Mouse (Mus musculus): ENCODE measurements around the gene Get4.

The Get4 gene

DNA sequence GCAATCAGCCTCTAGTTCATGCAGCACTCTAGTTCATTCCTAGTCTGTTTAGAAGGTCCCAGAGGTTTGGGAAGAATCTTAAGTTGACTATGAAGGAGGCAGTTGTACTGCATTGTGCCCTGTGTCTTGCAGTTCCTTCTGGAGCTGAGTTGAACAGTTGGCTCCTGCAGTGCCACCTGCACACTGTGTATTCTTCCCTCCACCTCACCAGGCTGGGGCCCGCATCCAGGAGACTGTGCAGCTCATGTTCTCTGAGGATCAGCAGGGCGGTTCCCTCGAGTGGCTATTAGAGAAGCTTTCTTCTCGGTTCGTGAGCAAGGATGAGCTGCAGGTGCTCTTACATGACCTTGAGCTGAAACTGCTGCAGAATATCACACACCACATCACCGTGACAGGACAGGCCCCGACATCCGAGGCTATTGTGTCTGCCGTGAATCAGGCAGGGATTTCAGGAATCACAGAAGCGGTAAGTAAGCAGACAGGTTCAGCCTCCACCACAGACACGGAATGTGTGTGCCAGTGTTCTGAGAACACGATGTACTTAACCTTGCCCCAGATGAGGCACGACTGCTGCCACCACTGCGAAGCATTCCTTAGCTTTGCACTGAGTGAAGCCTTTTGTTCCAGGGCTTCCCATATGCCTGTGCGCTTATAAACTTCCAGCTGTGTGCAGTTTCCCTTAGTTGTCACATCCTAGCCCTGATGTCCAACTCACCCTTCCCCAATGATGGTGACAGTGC, 10.9 kb upstream of the Get4 start:
- no peak for DNase-seq (ENCODE audit: low read depth, low spot score)

- DNase-seq (ENCODE audit: low read depth, low spot score) = no peak
Measured at GRCm38 (mm10) chr5:139243384-139243783, 8.7 kb upstream of the Get4 start.

- no peak for DNase-seq (ENCODE audit: low read depth, low spot score)
Measured at GRCm38 (mm10) chr5:139247767-139248166, 4.4 kb upstream of the Get4 start.

GRCm38 (mm10) chr5:139248846-139249245, 3.3 kb upstream of the Get4 start:
- no peak for DNase-seq (ENCODE audit: low read depth, low spot score)

DNA sequence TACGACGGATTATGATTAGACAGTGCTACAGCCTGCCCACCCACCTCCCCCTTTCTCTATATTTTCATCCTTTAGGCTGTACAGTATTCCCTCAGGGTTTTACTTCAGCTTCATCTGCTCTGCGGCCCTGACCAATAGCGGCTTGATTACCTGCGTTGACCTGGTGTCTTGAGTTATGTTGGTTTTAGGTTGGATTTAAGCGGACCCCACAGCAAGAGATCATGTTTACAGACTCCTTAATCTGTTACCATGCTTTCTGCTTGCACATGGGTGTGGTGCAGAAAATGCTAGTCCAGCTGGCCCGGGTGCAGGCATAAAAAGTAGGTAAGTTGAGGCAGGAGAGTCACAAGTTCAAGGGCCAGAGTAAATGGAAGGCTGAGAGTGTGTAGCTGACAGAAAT, 845 bp upstream of the Get4 start:
- no peak for DNase-seq (ENCODE audit: low read depth, low spot score)

DNA sequence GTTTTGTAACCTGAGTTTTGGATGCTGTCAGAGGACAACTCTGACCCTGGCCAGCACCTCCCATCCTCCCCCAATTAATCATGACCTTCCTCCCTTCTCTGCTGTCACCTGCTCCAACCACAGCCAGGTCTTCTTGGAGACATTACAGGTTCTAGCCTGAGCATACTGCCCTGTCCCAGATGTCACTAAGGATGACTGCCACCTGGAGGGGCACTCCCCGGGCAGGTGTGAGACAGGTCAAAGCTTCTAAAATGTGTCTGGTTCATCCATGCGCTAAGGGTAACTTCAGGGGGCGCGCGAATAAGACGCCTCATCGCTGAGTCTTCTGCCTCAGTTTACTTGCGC, 416 bp upstream of the Get4 start:
- DNase-seq (ENCODE audit: low read depth, low spot score) = no peak

- peak; percentile 77 for DNase-seq (ENCODE audit: low read depth, low spot score)
Measured at GRCm38 (mm10) chr5:139252910-139253245, 754 bp downstream of the Get4 start.

GRCm38 (mm10) chr5:139253301-139253741, 1.2 kb downstream of the Get4 start:
- peak; percentile 70 for DNase-seq (ENCODE audit: low read depth, low spot score)

- no peak for DNase-seq (ENCODE audit: low read depth, low spot score)
Measured at GRCm38 (mm10) chr5:139254938-139255337, 2.8 kb downstream of the Get4 start.

DNA sequence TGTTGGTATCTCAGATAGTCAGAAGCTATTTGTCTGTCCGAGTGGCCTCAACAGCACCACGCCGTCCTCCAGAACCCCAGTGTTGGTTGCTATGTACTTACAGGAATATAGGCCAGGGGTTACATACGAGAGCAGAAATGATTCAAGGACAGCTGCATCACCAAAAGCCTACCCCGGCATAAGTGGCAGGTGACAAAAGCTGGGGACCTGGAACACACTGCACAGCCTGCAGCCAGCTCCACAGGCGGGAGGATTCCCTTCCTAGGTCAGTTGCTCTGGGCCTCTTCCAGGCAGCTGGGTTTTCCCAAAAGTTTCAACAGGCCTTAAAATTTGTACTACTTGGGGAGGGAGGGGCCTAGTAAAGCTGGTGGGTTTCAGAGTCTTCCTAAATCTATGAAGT, 3.7 kb downstream of the Get4 start:
- no peak for DNase-seq (ENCODE audit: low read depth, low spot score)

DNA sequence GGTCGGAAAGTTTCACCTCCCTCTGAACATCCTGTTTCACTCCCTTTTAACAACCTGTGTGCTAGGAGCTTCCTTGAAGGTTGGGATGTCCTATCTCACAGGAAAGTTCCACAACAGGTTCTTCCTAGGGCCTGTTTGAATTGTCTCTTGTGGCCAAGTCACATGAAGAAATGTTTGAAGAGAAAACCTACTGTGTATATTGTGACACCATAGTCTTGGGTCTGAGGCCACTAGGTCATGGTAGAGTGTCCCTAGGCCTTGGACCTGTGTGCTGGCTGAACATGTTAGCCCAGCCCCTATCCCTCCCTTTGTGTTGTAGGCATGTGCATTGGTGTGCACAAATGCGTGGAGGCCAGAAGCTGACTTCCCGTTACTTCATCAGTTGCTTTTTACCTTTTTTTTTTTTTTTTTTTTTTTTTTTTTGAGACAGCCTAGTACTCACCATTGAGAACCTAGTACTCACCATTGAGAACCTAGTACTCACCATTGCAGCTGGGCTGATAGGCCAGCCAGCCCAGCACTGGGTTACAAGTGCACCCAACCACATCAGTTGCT, 4.2 kb downstream of the Get4 start:
- no peak for DNase-seq (ENCODE audit: low read depth, low spot score)

- DNase-seq (ENCODE audit: low read depth, low spot score) = no peak
Measured at GRCm38 (mm10) chr5:139257265-139257664, 5.1 kb downstream of the Get4 start.

DNA sequence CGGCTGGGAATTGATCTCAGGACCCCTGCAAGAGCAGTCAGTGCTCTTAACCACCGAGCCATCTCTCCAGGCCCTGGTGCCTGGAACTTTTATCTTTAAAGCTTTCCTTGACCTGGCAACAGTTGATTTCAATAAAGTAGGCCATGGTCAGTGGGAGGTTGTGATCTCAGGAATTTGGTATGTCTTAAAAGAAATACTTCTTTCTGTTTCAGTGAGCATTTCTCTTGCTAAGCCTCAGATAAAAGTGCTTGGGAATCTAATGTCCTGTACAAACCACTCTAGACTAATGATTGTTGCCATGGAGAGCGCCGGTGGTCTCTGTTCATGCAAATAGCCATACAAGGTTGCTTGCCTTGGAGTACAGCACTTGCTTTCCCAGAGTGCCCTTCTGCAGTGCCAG, 5.7 kb downstream of the Get4 start:
- no peak for DNase-seq (ENCODE audit: low read depth, low spot score)

DNA sequence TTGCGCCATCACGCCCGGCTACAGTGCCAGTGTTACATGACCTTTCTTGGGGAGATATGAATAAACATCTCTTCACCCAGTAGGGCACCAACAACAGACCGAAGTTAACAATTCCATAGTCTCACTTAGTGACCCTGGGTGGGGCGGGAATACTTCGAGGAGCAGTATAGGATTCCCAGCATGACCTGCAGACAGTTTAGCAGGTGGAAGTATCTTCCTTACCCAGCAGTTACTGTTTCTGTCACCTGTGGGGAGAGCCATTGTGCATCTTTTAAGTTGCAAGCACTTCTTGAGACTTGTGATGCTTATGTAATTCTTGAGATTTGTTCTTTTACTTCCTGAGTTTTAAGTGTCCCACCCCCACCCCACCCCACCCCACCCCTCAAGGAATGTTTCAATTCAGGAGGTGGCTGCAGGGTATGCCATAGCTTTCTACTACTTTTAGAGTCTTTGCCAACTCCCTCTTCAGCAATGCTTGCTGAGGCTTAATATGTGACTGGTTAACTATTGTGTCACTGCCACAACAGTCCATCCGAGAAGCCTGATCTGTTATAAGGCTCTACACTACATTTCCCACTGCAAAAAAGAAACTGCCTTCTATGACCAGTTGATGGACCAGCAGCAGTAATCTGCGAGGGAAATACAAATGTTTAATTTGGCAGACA, 6.4 kb downstream of the Get4 start:
- no peak for DNase-seq (ENCODE audit: low read depth, low spot score)

DNA sequence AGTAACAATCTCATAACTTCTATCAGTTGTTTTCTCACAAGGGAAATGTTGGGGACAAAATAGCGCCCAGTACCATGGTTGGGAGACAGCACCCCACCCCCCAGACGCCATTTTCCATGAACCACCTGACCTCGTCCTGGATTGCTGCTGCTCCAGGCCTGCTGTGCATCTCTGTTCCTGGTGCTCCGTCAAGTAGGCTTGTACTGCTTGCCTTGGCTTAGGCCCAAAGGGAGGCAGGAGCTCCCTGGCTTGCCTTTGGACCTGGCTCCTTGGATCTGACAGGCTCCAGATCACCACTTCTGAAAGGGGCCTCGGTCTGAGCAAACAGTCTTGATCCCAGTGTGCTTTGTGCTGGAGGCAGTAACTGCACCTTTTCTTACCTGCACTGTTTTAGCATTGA, 7.7 kb downstream of the Get4 start:
- DNase-seq (ENCODE audit: low read depth, low spot score) = no peak

GRCm38 (mm10) chr5:139261403-139261802, 9.3 kb downstream of the Get4 start:
- DNase-seq (ENCODE audit: low read depth, low spot score) = no peak

DNA sequence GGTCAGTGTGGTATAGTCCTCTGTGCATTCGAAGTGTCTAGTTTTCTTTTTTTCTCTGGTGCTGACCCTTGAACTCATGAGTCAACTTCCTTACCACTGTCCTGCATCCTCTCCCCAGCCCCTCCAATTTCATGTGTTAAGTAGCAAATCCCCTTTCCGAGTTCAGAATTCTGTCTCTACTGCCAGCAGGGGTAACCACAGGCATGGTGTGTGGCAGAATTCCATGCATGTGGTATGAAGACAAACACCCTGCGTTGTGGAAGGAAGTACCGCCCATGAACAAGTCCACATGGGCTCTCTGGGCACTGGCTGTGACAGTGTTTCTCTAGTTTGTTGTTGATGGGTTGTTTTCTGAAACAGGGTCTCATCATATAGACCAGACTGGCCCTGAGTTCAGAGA, 15.5 kb downstream of the Get4 start:
- DNase-seq (ENCODE audit: low read depth, low spot score) = peak; percentile 70

GRCm38 (mm10) chr5:139270806-139271521, 18.8 kb downstream of the Get4 start:
- DNase-seq (ENCODE audit: low read depth, low spot score) = no peak

- no peak for DNase-seq (ENCODE audit: low read depth, low spot score)
Measured at GRCm38 (mm10) chr5:139271994-139272554, 19.9 kb downstream of the Get4 start.

DNA sequence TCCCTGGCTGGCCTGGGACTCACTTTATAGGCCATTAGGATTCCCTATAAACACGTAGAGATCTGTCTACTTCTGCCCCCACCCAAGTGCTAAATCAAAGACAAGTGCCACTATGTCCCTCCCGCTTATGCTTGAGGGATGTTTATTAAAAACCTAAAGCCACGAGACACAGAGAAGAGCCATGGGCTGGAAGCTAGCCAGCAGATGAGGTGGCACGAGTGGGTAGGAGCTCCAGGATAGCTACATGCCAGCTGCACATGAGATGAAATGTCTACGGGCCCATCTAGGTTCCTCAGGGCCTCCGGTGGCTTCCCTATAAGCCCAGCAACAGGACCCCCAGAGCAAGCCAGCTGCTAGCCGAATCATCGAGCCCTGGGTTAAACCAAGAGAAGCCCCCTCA, 25.2 kb downstream of the Get4 start:
- DNase-seq (ENCODE audit: low read depth, low spot score) = no peak

- DNase-seq (ENCODE audit: low read depth, low spot score) = no peak
Measured at GRCm38 (mm10) chr5:139281373-139282112, 29.4 kb downstream of the Get4 start.

GRCm38 (mm10) chr5:139282191-139282590, 30.1 kb downstream of the Get4 start:
- DNase-seq (ENCODE audit: low read depth, low spot score) = peak; percentile 89
